Mouse (Mus musculus) activated CD4-positive, CD25-positive, alpha-beta regulatory T cell, adult 4 months (primary cell): ENCODE data around the gene Tm7sf2. TPM values are rescaled to one million over a fixed set of nuclear protein-coding genes. Genes with fewer than 3 reads are reported as not detected.
A peak's percentile ranks its signal among the peaks of the same experiment; 100 is the strongest.

Experiments
- ATAC-seq: one replicate; pipeline ENCODE4 v1.8.0; 2017
- polyA plus RNA-seq, 2 experiments: library from polyadenylated mRNA; unstranded; fragments of 100-300 nt; shearing (Covaris generic); gene quantifications; one replicate each; pipeline ENCODE4 v1.2.1; 2017

The Tm7sf2 gene
- polyA plus RNA-seq, result 1 to 10 TPM; 5.4 to 9.2 TPM

GRCm38 (mm10) chr19:6067724-6068415, at the start of gene Tm7sf2:
Gene Tm7sf2, minus strand, starts transcription at chr19:6068373.
- ATAC-seq, result peak; percentile 86

GRCm38 (mm10) chr19:6117346-6117985, 49.3 kb upstream of the Tm7sf2 start:
- ATAC-seq, result no peak

GRCm38 (mm10) chr19:6116113-6116850, 48.1 kb upstream of the Tm7sf2 start:
- ATAC-seq, result no peak

- no peak for ATAC-seq
Observed at GRCm38 (mm10) chr19:6113116-6113515, 44.9 kb upstream of the Tm7sf2 start.

GRCm38 (mm10) chr19:6105586-6105985, 37.4 kb upstream of the Tm7sf2 start, which contains the start of gene Naaladl1:
Gene Naaladl1, plus strand, starts transcription at chr19:6105782.
- ATAC-seq, result no peak

GRCm38 (mm10) chr19:6104476-6104875, 36.3 kb upstream of the Tm7sf2 start:
- ATAC-seq, result no peak

GRCm38 (mm10) chr19:6102169-6102853, 34.1 kb upstream of the Tm7sf2 start:
- no peak for ATAC-seq

- ATAC-seq, result no peak
Observed at GRCm38 (mm10) chr19:6101186-6101585, 33.0 kb upstream of the Tm7sf2 start.

- ATAC-seq, result no peak
Observed at GRCm38 (mm10) chr19:6097847-6098246, 29.7 kb upstream of the Tm7sf2 start.

GRCm38 (mm10) chr19:6094119-6094518, 25.9 kb upstream of the Tm7sf2 start, which contains the start of gene AC131692.1:
Gene AC131692.1, plus strand, starts transcription at chr19:6094419.
- ATAC-seq, result no peak

- ATAC-seq, result no peak
Observed at GRCm38 (mm10) chr19:6088841-6089240, 20.7 kb upstream of the Tm7sf2 start.

GRCm38 (mm10) chr19:6085417-6085879, 17.3 kb upstream of the Tm7sf2 start:
- ATAC-seq, result peak; percentile 86

GRCm38 (mm10) chr19:6084478-6085248, 16.5 kb upstream of the Tm7sf2 start, which contains the start of the genes Zfpl1 and Cdca5:
Gene Zfpl1, minus strand, starts transcription at chr19:6084956.
Gene Cdca5, plus strand, starts transcription at chr19:6084983.
- peak; percentile 88 for ATAC-seq

- ATAC-seq, result no peak
Observed at GRCm38 (mm10) chr19:6082156-6082555, 14.0 kb upstream of the Tm7sf2 start, which contains the start of gene Gm28374. Gene Gm28374, minus strand, starts transcription at chr19:6082256.

- no peak for ATAC-seq
Observed at GRCm38 (mm10) chr19:6079983-6080480, 11.9 kb upstream of the Tm7sf2 start, which contains the start of gene Tmem262. Gene Tmem262, plus strand, starts transcription at chr19:6080033.

GRCm38 (mm10) chr19:6076564-6077393, 8.6 kb upstream of the Tm7sf2 start, which contains the start of gene Vps51:
Gene Vps51, minus strand, starts transcription at chr19:6077231.
- ATAC-seq, result peak; percentile 93

GRCm38 (mm10) chr19:6073889-6074288, 5.7 kb upstream of the Tm7sf2 start:
- ATAC-seq, result no peak

- no peak for ATAC-seq
Observed at GRCm38 (mm10) chr19:6071261-6071660, 3.1 kb upstream of the Tm7sf2 start.

- ATAC-seq, result no peak
Observed at GRCm38 (mm10) chr19:6070571-6071250, 2.5 kb upstream of the Tm7sf2 start.

GRCm38 (mm10) chr19:6069851-6070250, 1.7 kb upstream of the Tm7sf2 start:
- no peak for ATAC-seq
